Mouse (Mus musculus) limb, embryonic 14.5 days (tissue): Measurements from ENCODE around the gene Arl2. TPM values are rescaled to one million over a fixed set of nuclear protein-coding genes. Genes with fewer than 3 reads are reported as not detected.

ENCODE experiments used
- ATAC-seq: fragments of 200-750 bp; cut with Nextera tagmentation; 2 replicates; pipeline ENCODE4 v1.8.0; 2017; ENCODE audit warnings: low read depth, moderate number of reproducible peaks, moderate TSS enrichment; ENCODE audit not compliant: low FRiP score
- DNase-seq: peaks from one replicate; pipeline ENCODE4 v3.0.0-alpha.2; 2015; ENCODE audit warnings: low spot score
- H3K27ac ChIP-seq: fragments of 300-500 bp; sonication (generic); replicated peaks from 2 replicates; pipeline ENCODE4 v1.5.1; 2014; ENCODE audit warnings: low read depth, mild to moderate bottlenecking, low read length, moderate library complexity, mixed read lengths
- H3K27me3 ChIP-seq: fragments of 300-500 bp; sonication (generic); 2 replicates; pipeline ENCODE4 v1.6.1; 2014; ENCODE audit warnings: low read length, mixed read lengths; ENCODE audit not compliant: control insufficient read depth, insufficient read depth
- H3K36me3 ChIP-seq: fragments of 300-500 bp; sonication (generic); 2 replicates; pipeline ENCODE4 v1.6.1; 2014; ENCODE audit warnings: mild to moderate bottlenecking, low read length, moderate library complexity, mixed read lengths; ENCODE audit not compliant: control insufficient read depth, insufficient read depth
- H3K4me1 ChIP-seq: fragments of 300-500 bp; sonication (generic); 2 replicates; pipeline ENCODE4 v1.6.1; 2014; ENCODE audit warnings: antibody characterized with exemption, low read length, mixed read lengths; ENCODE audit not compliant: control insufficient read depth, insufficient read depth
- H3K4me2 ChIP-seq: fragments of 300-500 bp; sonication (generic); replicated peaks from 2 replicates; pipeline ENCODE4 v1.6.1; 2014; ENCODE audit warnings: low read depth, mild to moderate bottlenecking, low read length, moderate library complexity; ENCODE audit not compliant: severe bottlenecking
- H3K4me3 ChIP-seq: fragments of 300-500 bp; sonication (generic); replicated peaks from 2 replicates; pipeline ENCODE4 v1.5.1; 2014; ENCODE audit warnings: low read length
- H3K9ac ChIP-seq: fragments of 300-500 bp; sonication (generic); 2 replicates; pipeline ENCODE4 v1.6.1; 2014; ENCODE audit warnings: mild to moderate bottlenecking, low read depth, low read length, moderate library complexity; ENCODE audit not compliant: severe bottlenecking
- H3K9me3 ChIP-seq: fragments of 300-500 bp; sonication (generic); 2 replicates; pipeline ENCODE4 v1.6.1; 2016; ENCODE audit warnings: low read length; ENCODE audit not compliant: control insufficient read depth
- POLR2A ChIP-seq: fragments of 200-500 bp; IDR thresholded peaks from 2 replicates; pipeline ENCODE4 v1.8.0; 2012; ENCODE audit warnings: inconsistent platforms, mild to moderate bottlenecking, moderate library complexity, borderline replicate concordance; ENCODE audit not compliant: insufficient read depth, insufficient read length; ENCODE audit errors: extremely low read depth
- WGBS: fragments of 180-500 bp; shearing (Covaris S2); extraction: QIAGEN DNeasy Blood & Tissue Kit; methylation state at CpG from one replicate; pipeline ENCODE4 v1.1.7; 2014; 5-methylcytosine and 5-hydroxymethylcytosine counted together
- polyA plus RNA-seq, 2 experiments: library from polyadenylated mRNA; depleted of rRNA in 1 of 2; stranded (reverse) in 1 of 2; unstranded in 1 of 2; fragments of >200 nt; fragmentation: Nextera tagmentation in 1 of 2; extraction: Ambion mirVana in 1 of 2; gene quantifications; 2 replicates each; pipeline versions ENCODE4 v1.2.1 to v1.2.3; 2012 to 2014

Arl2 gene
- polyA plus RNA-seq, 2 experiments: 77.5 to 91.9 TPM

DNA sequence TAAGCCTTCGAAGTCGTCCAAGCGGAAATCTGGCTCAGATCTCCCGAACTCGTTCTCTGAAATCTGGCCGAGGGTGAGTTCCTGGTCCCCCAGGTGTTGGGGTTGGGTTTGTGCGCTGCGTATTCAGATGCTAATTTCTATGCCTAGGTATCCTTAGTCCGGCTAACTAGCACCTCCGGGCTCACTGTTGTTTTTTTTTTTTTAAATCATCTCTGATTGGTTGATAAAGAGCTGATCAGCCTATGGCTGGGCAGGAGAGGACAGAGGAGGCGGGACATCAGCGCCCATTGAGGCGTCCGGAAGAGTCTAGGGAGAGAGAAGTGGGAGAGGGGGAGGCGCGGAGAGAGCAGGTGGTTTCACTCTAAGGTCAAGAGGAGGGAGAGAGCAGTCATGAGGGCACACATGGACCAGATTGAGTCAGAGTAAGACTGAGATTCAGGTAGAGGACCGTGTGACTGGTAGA is 55.9 kb downstream of the Arl2 start:
- no peak for TF ChIP-seq POLR2A
- H3K27me3 ChIP-seq: no peaks in the 10 kb centered on the region
- ATAC-seq (peak; percentile 48; the same call in 1 of the 2 replicates), DNase-seq (peak; percentile 75)
- peaks cover 47% of the 10 kb centered on the region for H3K36me3 ChIP-seq
- H3K9ac ChIP-seq: peak overlapping the region; percentile 76
- H3K27ac ChIP-seq: no peak overlapping the region
- WGBS: under 1% methylated on average over 17 of the region's 17 CpGs
- peak overlapping the region; percentile 85 for H3K4me2 ChIP-seq
- peak overlapping the region; percentile 70 for H3K4me3 ChIP-seq
- H3K9me3 ChIP-seq: no peaks in the 10 kb centered on the region
- H3K4me1 ChIP-seq: peaks cover 13% of the 10 kb centered on the region

GRCm38 (mm10) chr19:6084478-6085248 is 56.7 kb downstream of the Arl2 start, which contains the start of the genes Zfpl1 and Cdca5:
TSS of gene Zfpl1 (minus strand) at chr19:6084956.
TSS of gene Cdca5 (plus strand) at chr19:6084983.
- DNase-seq (peak; percentile 98), ATAC-seq (peak; percentile 91)
- Histone ChIP-seq H3K9ac (peak within 1 kb of the TSS; percentile 76), H3K9me3 (no peaks in the 10 kb centered on the region), H3K4me2 (peak within 1 kb of the TSS; percentile 93), H3K36me3 (peaks cover 47% of the 10 kb centered on the region), H3K4me3 (peak within 1 kb of the TSS; percentile 70), H3K27me3 (no peaks in the 10 kb centered on the region), H3K4me1 (peaks cover 13% of the 10 kb centered on the region), H3K27ac (peak within 1 kb of the TSS; percentile 78)
- TF ChIP-seq POLR2A: 0 out of 2 replicates have a peak, but pooled peaks have one; percentile 8
- WGBS: under 1% methylated on average over 58 of the region's 58 CpGs

Other genes with a start within 250 kb of the Arl2 start
Only the 30 nearest of the 31 such genes appear.
- gene Dpf2, start 228.5 kb downstream of the Arl2 start, polyA plus RNA-seq (2012; rRNA removed): 179 and 199 TPM in 2 replicates
- 143 and 147 TPM in 2 replicates for gene Dpf2, start 228.5 kb downstream of the Arl2 start, polyA plus RNA-seq (2014; fragmentation: Nextera tagmentation; extraction: Ambion mirVana)
- gene Cdc42ep2, start 216.7 kb downstream of the Arl2 start, polyA plus RNA-seq (2012; rRNA removed): 9.7 and 10.0 TPM in 2 replicates
- gene Cdc42ep2, start 216.7 kb downstream of the Arl2 start, polyA plus RNA-seq (2014; fragmentation: Nextera tagmentation; extraction: Ambion mirVana): 6.5 and 8.0 TPM in 2 replicates
- gene Pola2, start 177.3 kb downstream of the Arl2 start, polyA plus RNA-seq (2012; rRNA removed): 87.9 and 109 TPM in 2 replicates
- gene Pola2, start 177.3 kb downstream of the Arl2 start, polyA plus RNA-seq (2014; fragmentation: Nextera tagmentation; extraction: Ambion mirVana): 65.8 and 66.3 TPM in 2 replicates
- gene Slc22a20, start 155.4 kb downstream of the Arl2 start, polyA plus RNA-seq (2012; rRNA removed): not detected in 2 replicates
- not detected in 2 replicates for gene Slc22a20, start 155.4 kb downstream of the Arl2 start, polyA plus RNA-seq (2014; fragmentation: Nextera tagmentation; extraction: Ambion mirVana)
- 29.0 and 33.4 TPM in 2 replicates for gene Capn1, start 125.7 kb downstream of the Arl2 start, polyA plus RNA-seq (2012; rRNA removed)
- 18.0 and 19.7 TPM in 2 replicates for gene Capn1, start 125.7 kb downstream of the Arl2 start, polyA plus RNA-seq (2014; fragmentation: Nextera tagmentation; extraction: Ambion mirVana)
- 49.2 and 63.9 TPM in 2 replicates for gene Syvn1, start 95.0 kb downstream of the Arl2 start, polyA plus RNA-seq (2012; rRNA removed)
- 31.5 and 34.6 TPM in 2 replicates for gene Syvn1, start 95.0 kb downstream of the Arl2 start, polyA plus RNA-seq (2014; fragmentation: Nextera tagmentation; extraction: Ambion mirVana)
- gene Mrpl49, start 83.8 kb downstream of the Arl2 start, polyA plus RNA-seq (2012; rRNA removed): 47.0 and 54.8 TPM in 2 replicates
- gene Mrpl49, start 83.8 kb downstream of the Arl2 start, polyA plus RNA-seq (2014; fragmentation: Nextera tagmentation; extraction: Ambion mirVana): 75.3 and 75.5 TPM in 2 replicates
- 1,573 and 1,838 TPM in 2 replicates for gene Fau, start 83.7 kb downstream of the Arl2 start, polyA plus RNA-seq (2012; rRNA removed)
- 948 and 968 TPM in 2 replicates for gene Fau, start 83.7 kb downstream of the Arl2 start, polyA plus RNA-seq (2014; fragmentation: Nextera tagmentation; extraction: Ambion mirVana)
- 32.0 and 41.5 TPM in 2 replicates for gene Znhit2, start 80.4 kb downstream of the Arl2 start, polyA plus RNA-seq (2012; rRNA removed)
- gene Znhit2, start 80.4 kb downstream of the Arl2 start, polyA plus RNA-seq (2014; fragmentation: Nextera tagmentation; extraction: Ambion mirVana): 36.5 and 37.0 TPM in 2 replicates
- 43.8 and 59.6 TPM in 2 replicates for gene Tm7sf2, start 73.2 kb downstream of the Arl2 start, polyA plus RNA-seq (2012; rRNA removed)
- gene Tm7sf2, start 73.2 kb downstream of the Arl2 start, polyA plus RNA-seq (2014; fragmentation: Nextera tagmentation; extraction: Ambion mirVana): 15.5 and 18.8 TPM in 2 replicates
- gene Vps51, start 64.3 kb downstream of the Arl2 start, polyA plus RNA-seq (2012; rRNA removed): 81.6 and 95.9 TPM in 2 replicates
- 51.9 and 60.5 TPM in 2 replicates for gene Vps51, start 64.3 kb downstream of the Arl2 start, polyA plus RNA-seq (2014; fragmentation: Nextera tagmentation; extraction: Ambion mirVana)
- gene Tmem262, start 61.5 kb downstream of the Arl2 start, polyA plus RNA-seq (2012; rRNA removed): 0.20 TPM in 1 of 2 replicates, not detected in the other
- not detected in 2 replicates for gene Tmem262, start 61.5 kb downstream of the Arl2 start, polyA plus RNA-seq (2014; fragmentation: Nextera tagmentation; extraction: Ambion mirVana)
- gene Gm28374, start 59.3 kb downstream of the Arl2 start, polyA plus RNA-seq (2012; rRNA removed): 1.1 and 1.3 TPM in 2 replicates
- 1.1 and 1.3 TPM in 2 replicates for gene Gm28374, start 59.3 kb downstream of the Arl2 start, polyA plus RNA-seq (2014; fragmentation: Nextera tagmentation; extraction: Ambion mirVana)
- 134 and 177 TPM in 2 replicates for gene Zfpl1, start 56.6 kb downstream of the Arl2 start, polyA plus RNA-seq (2012; rRNA removed)
- gene Zfpl1, start 56.6 kb downstream of the Arl2 start, polyA plus RNA-seq (2014; fragmentation: Nextera tagmentation; extraction: Ambion mirVana): 85.4 and 91.0 TPM in 2 replicates
- 22.0 and 23.3 TPM in 2 replicates for gene Cdca5, start 56.6 kb downstream of the Arl2 start, polyA plus RNA-seq (2012; rRNA removed)
- gene Cdca5, start 56.6 kb downstream of the Arl2 start, polyA plus RNA-seq (2014; fragmentation: Nextera tagmentation; extraction: Ambion mirVana): 27.9 and 31.5 TPM in 2 replicates
- gene AC131692.1, start 47.1 kb downstream of the Arl2 start, polyA plus RNA-seq (2012; rRNA removed): 0.14 and 0.75 TPM in 2 replicates
- not detected in 2 replicates for gene AC131692.1, start 47.1 kb downstream of the Arl2 start, polyA plus RNA-seq (2014; fragmentation: Nextera tagmentation; extraction: Ambion mirVana)
- 2.5 and 3.0 TPM in 2 replicates for gene Naaladl1, start 35.8 kb downstream of the Arl2 start, polyA plus RNA-seq (2012; rRNA removed)
- 0.21 and 0.48 TPM in 2 replicates for gene Naaladl1, start 35.8 kb downstream of the Arl2 start, polyA plus RNA-seq (2014; fragmentation: Nextera tagmentation; extraction: Ambion mirVana)
- gene Sac3d1, start 22.9 kb downstream of the Arl2 start, polyA plus RNA-seq (2012; rRNA removed): 45.6 and 57.9 TPM in 2 replicates
- gene Sac3d1, start 22.9 kb downstream of the Arl2 start, polyA plus RNA-seq (2014; fragmentation: Nextera tagmentation; extraction: Ambion mirVana): 53.8 and 55.9 TPM in 2 replicates
- gene Snx15, start 13.2 kb downstream of the Arl2 start, polyA plus RNA-seq (2012; rRNA removed): 36.4 and 48.9 TPM in 2 replicates
- 30.2 and 33.9 TPM in 2 replicates for gene Snx15, start 13.2 kb downstream of the Arl2 start, polyA plus RNA-seq (2014; fragmentation: Nextera tagmentation; extraction: Ambion mirVana)
- gene Batf2, start 565 bp downstream of the Arl2 start, polyA plus RNA-seq (2012; rRNA removed): 0.10 and 0.22 TPM in 2 replicates
- 0.15 TPM in 1 of 2 replicates, not detected in the other for gene Batf2, start 565 bp downstream of the Arl2 start, polyA plus RNA-seq (2014; fragmentation: Nextera tagmentation; extraction: Ambion mirVana)
- 0.05 and 0.09 TPM in 2 replicates for gene Majin, start 42.8 kb upstream of the Arl2 start, polyA plus RNA-seq (2012; rRNA removed)
- gene Majin, start 42.8 kb upstream of the Arl2 start, polyA plus RNA-seq (2014; fragmentation: Nextera tagmentation; extraction: Ambion mirVana): not detected in 2 replicates
- 1.5 and 2.7 TPM in 2 replicates for gene Gpha2, start 84.8 kb upstream of the Arl2 start, polyA plus RNA-seq (2012; rRNA removed)
- gene Gpha2, start 84.8 kb upstream of the Arl2 start, polyA plus RNA-seq (2014; fragmentation: Nextera tagmentation; extraction: Ambion mirVana): 1.2 and 2.3 TPM in 2 replicates
- gene Ppp2r5b, start 94.3 kb upstream of the Arl2 start, polyA plus RNA-seq (2012; rRNA removed): 45.0 and 48.1 TPM in 2 replicates
- 27.5 and 27.8 TPM in 2 replicates for gene Ppp2r5b, start 94.3 kb upstream of the Arl2 start, polyA plus RNA-seq (2014; fragmentation: Nextera tagmentation; extraction: Ambion mirVana)
- gene Atg2a, start 100.1 kb upstream of the Arl2 start, polyA plus RNA-seq (2012; rRNA removed): 18.3 and 25.7 TPM in 2 replicates
- 10.6 and 14.6 TPM in 2 replicates for gene Atg2a, start 100.1 kb upstream of the Arl2 start, polyA plus RNA-seq (2014; fragmentation: Nextera tagmentation; extraction: Ambion mirVana)
- 160 and 232 TPM in 2 replicates for gene Ehd1, start 135.2 kb upstream of the Arl2 start, polyA plus RNA-seq (2012; rRNA removed)
- 68.7 and 81.8 TPM in 2 replicates for gene Ehd1, start 135.2 kb upstream of the Arl2 start, polyA plus RNA-seq (2014; fragmentation: Nextera tagmentation; extraction: Ambion mirVana)
- 15.2 and 17.0 TPM in 2 replicates for gene Cdc42bpg, start 164.9 kb upstream of the Arl2 start, polyA plus RNA-seq (2012; rRNA removed)
- 1.4 and 2.0 TPM in 2 replicates for gene Cdc42bpg, start 164.9 kb upstream of the Arl2 start, polyA plus RNA-seq (2014; fragmentation: Nextera tagmentation; extraction: Ambion mirVana)
- gene Men1, start 193.4 kb upstream of the Arl2 start, polyA plus RNA-seq (2012; rRNA removed): 102 and 117 TPM in 2 replicates
- 60.4 and 65.6 TPM in 2 replicates for gene Men1, start 193.4 kb upstream of the Arl2 start, polyA plus RNA-seq (2014; fragmentation: Nextera tagmentation; extraction: Ambion mirVana)
- gene Map4k2, start 199.6 kb upstream of the Arl2 start, polyA plus RNA-seq (2012; rRNA removed): 90.4 and 122 TPM in 2 replicates
- 8.8 and 10.5 TPM in 2 replicates for gene Map4k2, start 199.6 kb upstream of the Arl2 start, polyA plus RNA-seq (2014; fragmentation: Nextera tagmentation; extraction: Ambion mirVana)
- gene Sf1, start 222.1 kb upstream of the Arl2 start, polyA plus RNA-seq (2012; rRNA removed): 252 and 276 TPM in 2 replicates
- 149 and 159 TPM in 2 replicates for gene Sf1, start 222.1 kb upstream of the Arl2 start, polyA plus RNA-seq (2014; fragmentation: Nextera tagmentation; extraction: Ambion mirVana)
- gene Pygm, start 242.9 kb upstream of the Arl2 start, polyA plus RNA-seq (2012; rRNA removed): 20.5 and 23.9 TPM in 2 replicates
- 17.3 and 22.8 TPM in 2 replicates for gene Pygm, start 242.9 kb upstream of the Arl2 start, polyA plus RNA-seq (2014; fragmentation: Nextera tagmentation; extraction: Ambion mirVana)